Mouse (Mus musculus) MEL (cell line): ENCODE results near the gene Nobox. TPM values are rescaled to one million over a fixed set of nuclear protein-coding genes. Genes with fewer than 3 reads are reported as not detected.
A peak's percentile ranks its signal among the peaks of the same experiment; 100 is the strongest.

Source experiments
- DNase-seq: peaks from one replicate; pipeline ENCODE4 v3.0.0; 2011; ENCODE audit warnings: low read depth, low spot score
- H3K27ac ChIP-seq: 2 replicates; pipeline ENCODE4 v1.5.1; 2012; ENCODE audit warnings: low read depth, mild to moderate bottlenecking, control low read depth, low read length, moderate library complexity; ENCODE audit not compliant: control insufficient read depth
- H3K27me3 ChIP-seq, 2 experiments: fragments of 150-350 bp in 1 of 2; sonication (generic) in 1 of 2; 2 replicates each; pipeline ENCODE4 v1.6.1; 2012; ENCODE audit warnings: low read length in 2 of 2, mild to moderate bottlenecking in 2 of 2, improper control_type of control experiment in 1 of 2, moderate library complexity in 1 of 2; ENCODE audit not compliant: insufficient read depth in 2 of 2, control insufficient read depth in 1 of 2
- H3K36me3 ChIP-seq, 2 experiments: 2 replicates each; pipeline ENCODE4 v1.6.1; 2012 to 2014; ENCODE audit warnings: low read length in 2 of 2, improper control_type of control experiment in 1 of 2, inconsistent platforms in 1 of 2, mild to moderate bottlenecking in 1 of 2; ENCODE audit not compliant: insufficient read depth in 2 of 2, control insufficient read depth in 1 of 2
- H3K4me1 ChIP-seq, 2 experiments: fragments of 150-350 bp in 1 of 2; sonication (generic) in 1 of 2; 2 replicates each; pipeline ENCODE4 v1.6.1; 2012; ENCODE audit warnings: low read length in 2 of 2, improper control_type of control experiment in 1 of 2, mild to moderate bottlenecking in 1 of 2; ENCODE audit not compliant: insufficient read depth in 2 of 2, control insufficient read depth in 1 of 2
- H3K4me3 ChIP-seq, 2 experiments: fragments of 150-350 bp in 1 of 2; sonication (generic) in 1 of 2; 2 replicates each; pipeline ENCODE4 v1.5.1; 2012; ENCODE audit warnings: low read depth in 2 of 2, low read length in 2 of 2, mild to moderate bottlenecking in 2 of 2, moderate library complexity in 2 of 2, control low read depth in 1 of 2, improper control_type of control experiment in 1 of 2; ENCODE audit not compliant: control insufficient read depth in 1 of 2, insufficient read depth in 1 of 2
- H3K79me2 ChIP-seq: 2 replicates; pipeline ENCODE4 v1.6.1; 2012; ENCODE audit warnings: mild to moderate bottlenecking, low read length, moderate library complexity; ENCODE audit not compliant: control insufficient read depth, poor library complexity, insufficient read depth
- H3K9ac ChIP-seq: 2 replicates; pipeline ENCODE4 v1.6.1; 2012; ENCODE audit warnings: low read depth, mild to moderate bottlenecking, control low read depth, low read length, moderate library complexity; ENCODE audit not compliant: control insufficient read depth, poor library complexity, severe bottlenecking
- H3K9me3 ChIP-seq: fragments of 150-350 bp; sonication (generic); replicated peaks from 2 replicates; pipeline ENCODE4 v1.6.1; 2012; ENCODE audit warnings: mild to moderate bottlenecking, low read length, improper control_type of control experiment, moderate library complexity; ENCODE audit not compliant: insufficient read depth
- CHD1 ChIP-seq: IDR thresholded peaks from 2 replicates; pipeline ENCODE4 v1.6.1; 2012; ENCODE audit warnings: low read depth, mild to moderate bottlenecking, inconsistent platforms, low read length, improper control_type of control experiment
- CHD2 ChIP-seq: IDR thresholded peaks from 2 replicates; pipeline ENCODE4 v1.6.1; 2011; ENCODE audit warnings: low read length, improper control_type of control experiment
- CTCF ChIP-seq, 3 experiments: IDR thresholded peaks in 2 of 3; conservative IDR thresholded peaks in 1 of 3; 2 replicates each; pipeline ENCODE4 v1.5.1; 2011 to 2012; ENCODE audit warnings: low read length in 3 of 3, low read depth in 2 of 3, mild to moderate bottlenecking in 2 of 3, improper control_type of control experiment in 1 of 3, inconsistent platforms in 1 of 3, mixed read lengths in 1 of 3, moderate library complexity in 1 of 3; ENCODE audit not compliant: control insufficient read depth in 1 of 3, insufficient read depth in 1 of 3, poor library complexity in 1 of 3, severe bottlenecking in 1 of 3
- ELF1 ChIP-seq: IDR thresholded peaks from 2 replicates; pipeline ENCODE4 v1.6.1; 2014; ENCODE audit warnings: low read depth, mild to moderate bottlenecking, inconsistent platforms, low read length, improper control_type of control experiment, moderate library complexity
- GABPA ChIP-seq: IDR thresholded peaks from 2 replicates; pipeline ENCODE4 v1.6.1; 2012; ENCODE audit warnings: low read depth, mild to moderate bottlenecking, inconsistent platforms, low read length, improper control_type of control experiment, moderate library complexity
- HCFC1 ChIP-seq: IDR thresholded peaks from 2 replicates; pipeline ENCODE4 v1.6.1; 2012; ENCODE audit warnings: low read depth, mild to moderate bottlenecking, inconsistent platforms, low read length, improper control_type of control experiment, moderate library complexity
- JUND ChIP-seq: IDR thresholded peaks from 2 replicates; pipeline ENCODE4 v1.6.1; 2011; ENCODE audit warnings: low read depth, mild to moderate bottlenecking, improper control_type of control experiment, low read length
- MAFK ChIP-seq: IDR thresholded peaks from 2 replicates; pipeline ENCODE4 v1.6.1; 2011; ENCODE audit warnings: low read depth, mild to moderate bottlenecking, low read length, improper control_type of control experiment, borderline replicate concordance
- MAZ ChIP-seq: IDR thresholded peaks from 2 replicates; pipeline ENCODE4 v1.6.1; 2012; ENCODE audit warnings: low read depth, mild to moderate bottlenecking, inconsistent platforms, low read length, improper control_type of control experiment
- MYB ChIP-seq: IDR thresholded peaks from 2 replicates; pipeline ENCODE4 v1.6.1; 2011; ENCODE audit warnings: mild to moderate bottlenecking, low read depth, low read length, improper control_type of control experiment
- NRF1 ChIP-seq: IDR thresholded peaks from 2 replicates; pipeline ENCODE4 v1.6.1; 2014; ENCODE audit warnings: low read depth, mild to moderate bottlenecking, inconsistent platforms, low read length, improper control_type of control experiment, moderate library complexity; ENCODE audit not compliant: poor library complexity, insufficient read depth, severe bottlenecking
- TCF12 ChIP-seq: IDR thresholded peaks from 2 replicates; pipeline ENCODE4 v1.6.1; 2014; ENCODE audit warnings: low read depth, mild to moderate bottlenecking, inconsistent platforms, low read length, improper control_type of control experiment, moderate library complexity
- UBTF ChIP-seq: IDR thresholded peaks from 2 replicates; pipeline ENCODE4 v1.6.1; 2012; ENCODE audit warnings: low read depth, mild to moderate bottlenecking, inconsistent platforms, low read length, improper control_type of control experiment, moderate library complexity, borderline replicate concordance; ENCODE audit not compliant: insufficient read depth
- USF1 ChIP-seq: IDR thresholded peaks from 2 replicates; pipeline ENCODE4 v1.6.1; 2014; ENCODE audit warnings: low read depth, mild to moderate bottlenecking, inconsistent platforms, low read length, improper control_type of control experiment, moderate library complexity
- USF2 ChIP-seq, 2 experiments: IDR thresholded peaks; 2 replicates each; pipeline ENCODE4 v1.6.1; 2011 to 2012; ENCODE audit warnings: improper control_type of control experiment in 2 of 2, low read length in 2 of 2, borderline replicate concordance in 1 of 2, inconsistent platforms in 1 of 2, low read depth in 1 of 2, mild to moderate bottlenecking in 1 of 2; ENCODE audit not compliant: insufficient read depth in 1 of 2
- ZKSCAN1 ChIP-seq: IDR thresholded peaks from 2 replicates; pipeline ENCODE4 v1.6.1; 2012; ENCODE audit warnings: low read depth, mild to moderate bottlenecking, inconsistent platforms, low read length, improper control_type of control experiment, moderate library complexity
- polyA plus RNA-seq, 2 experiments: library from polyadenylated mRNA; stranded (reverse) in 1 of 2; unstranded in 1 of 2; fragments of >175 nt in 1 of 2; fragments of >200 nt in 1 of 2; gene quantifications; 2 replicates each; pipeline versions ENCODE4 v1.2.1 to v1.2.4; 2012; ENCODE audit warnings: low replicate concordance in 2 of 2, low read depth in 1 of 2; ENCODE audit not compliant: insufficient read length in 2 of 2, insufficient read depth in 1 of 2, missing spikeins in 1 of 2
- total RNA-seq: library from RNA; depleted of rRNA; stranded (reverse); fragments of 300-350 nt; gene quantifications from 2 replicates; pipeline ENCODE4 v1.2.3, GENCODE M21; 2012; rRNA removed

Gene Nobox
- not detected in 2 replicates for total RNA-seq
- polyA plus RNA-seq: not detected

DNA sequence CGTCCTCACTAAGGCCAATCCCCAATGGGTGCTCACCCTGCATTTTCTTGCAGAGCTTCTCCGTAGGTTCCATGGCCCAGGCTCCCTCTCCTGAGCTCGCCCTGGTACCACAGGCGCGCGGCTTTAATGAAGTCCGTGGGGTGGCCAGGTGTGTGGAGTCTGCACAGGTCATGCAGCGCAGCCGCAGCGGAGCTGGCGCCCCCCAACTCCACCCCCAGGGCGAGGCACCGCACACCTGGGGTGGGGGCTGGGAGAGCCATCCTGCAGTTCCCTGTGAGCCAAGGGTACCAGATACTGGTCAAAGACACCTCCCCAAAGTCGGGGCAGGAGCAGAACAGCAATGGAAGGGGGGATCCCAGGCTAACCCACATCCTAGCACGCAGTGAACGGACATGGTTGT, at the start of gene Nobox:
Gene Nobox, minus strand, starts transcription at position 101 of the 400 bp plus-strand sequence.
- H3K27me3 ChIP-seq: no peaks in the 10 kb centered on the region; a peak in 1 of 4 replicates
- no peak within 1 kb of the TSS for H3K4me3 ChIP-seq
- TF ChIP-seq ZKSCAN1 (no peak), TCF12 (no peak), UBTF (no peak), HCFC1 (no peak), CHD2 (no peak), ELF1 (no peak), USF1 (no peak), MAFK (no peak), MAZ (no peak), JUND (no peak)
- H3K79me2 ChIP-seq: no peaks in the 10 kb centered on the region
- DNase-seq: no peak
- no peaks in the 10 kb centered on the region for H3K4me1 ChIP-seq
- H3K9ac ChIP-seq: no peak within 1 kb of the TSS
- no peak within 1 kb of the TSS for H3K27ac ChIP-seq
- no peaks in the 10 kb centered on the region for H3K9me3 ChIP-seq
- no peaks in the 10 kb centered on the region for H3K36me3 ChIP-seq

DNA sequence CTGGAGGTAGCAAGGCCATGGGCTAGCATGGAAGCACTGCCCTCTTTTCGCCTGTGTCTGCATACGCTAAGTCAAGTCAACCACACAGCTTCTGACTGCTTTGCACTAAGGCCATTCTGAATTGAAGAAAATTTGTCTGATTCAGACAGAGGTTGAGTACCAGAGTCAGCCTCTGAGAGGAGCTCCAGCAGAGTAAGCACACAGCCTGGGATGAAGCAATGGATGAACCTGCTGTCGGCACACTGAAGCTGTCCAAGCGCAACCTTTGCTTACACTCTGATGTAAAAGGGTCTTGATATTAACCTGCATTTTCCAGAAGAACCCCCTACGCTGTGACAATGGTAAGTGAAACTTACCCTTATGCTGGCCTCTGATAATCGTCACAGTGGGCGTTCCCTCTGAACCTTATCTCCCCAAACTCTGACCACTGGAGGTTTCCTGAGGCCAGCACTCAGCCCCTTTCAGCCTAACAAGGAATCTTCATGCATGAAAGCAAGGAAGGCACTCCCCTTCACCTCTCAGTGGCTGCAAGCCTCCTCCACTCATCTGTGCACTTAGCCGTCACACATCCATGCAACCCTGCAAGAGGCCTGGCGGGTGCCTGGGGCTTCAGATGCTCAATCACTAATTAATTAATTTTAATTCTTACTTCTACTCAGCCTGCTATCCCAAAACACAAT, 45.3 kb upstream of the Nobox start:
- Histone ChIP-seq H3K9ac (no peak overlapping the region), H3K27me3 (no peaks in the 10 kb centered on the region), H3K79me2 (no peaks in the 10 kb centered on the region), H3K36me3 (peaks cover 0 to 5% of the 10 kb centered on the region in 2 experiments; a peak in 2 of 4 replicates), H3K4me3 (no peak overlapping the region), H3K4me1 (peaks cover 0 to 5% of the 10 kb centered on the region in 2 experiments; a peak in 1 of 4 replicates), H3K27ac (no peak overlapping the region), H3K9me3 (no peaks in the 10 kb centered on the region)
- DNase-seq: peak; percentile 10
- TF ChIP-seq GABPA (no peak), NRF1 (no peak), CHD1 (no peak), USF2 (IDR thresholded peaks at IDR 0.05; ENCODE audit: borderline replicate concordance in 1 of 2, insufficient read depth in 1 of 2, low read depth in 1 of 2, low read length in 2 of 2) (no peak), JUND (no peak), MYB (no peak), MAZ (no peak), CTCF (IDR thresholded peaks at IDR 0.05 in 2 of 3, conservative IDR thresholded peaks at IDR 0.05 in 1 of 3; ENCODE audit: control insufficient read depth in 1 of 3, insufficient read depth in 1 of 3, low read depth in 2 of 3, low read length in 3 of 3, poor library complexity in 1 of 3, severe bottlenecking in 1 of 3) (no peak)
